Mouse (Mus musculus) E14TG2a.4 (cell line): ENCODE results near the gene Serf2.

Source experiments
- H3K27me3 ChIP-seq: 2 replicates; pipeline ENCODE4 v1.6.1; 2014; ENCODE audit warnings: low read length, control low read depth; ENCODE audit not compliant: insufficient read depth
- H3K36me3 ChIP-seq: 2 replicates; pipeline ENCODE4 v1.6.1; 2014; ENCODE audit warnings: low read length, control low read depth; ENCODE audit not compliant: insufficient read depth
- H3K4me1 ChIP-seq: replicated peaks from 2 replicates; pipeline ENCODE4 v1.6.1; 2014; ENCODE audit warnings: low read depth, low read length, control low read depth
- H3K4me3 ChIP-seq: replicated peaks from 2 replicates; pipeline ENCODE4 v1.5.1; 2014; ENCODE audit warnings: mild to moderate bottlenecking, low read length
- H3K9me3 ChIP-seq: 2 replicates; pipeline ENCODE4 v1.6.1; 2014; ENCODE audit warnings: low read length, control low read depth
- CTCF ChIP-seq: conservative IDR thresholded peaks from 2 replicates; pipeline ENCODE4 v1.5.1; 2014; ENCODE audit warnings: low read length
- NANOG ChIP-seq: IDR thresholded peaks from 2 replicates; pipeline ENCODE4 v1.6.1; 2014; ENCODE audit warnings: borderline replicate concordance, low read length, mixed read lengths
- POU5F1 ChIP-seq: IDR thresholded peaks from 2 replicates; pipeline ENCODE4 v1.6.1; 2014; ENCODE audit warnings: low read length, borderline replicate concordance

Serf2 gene

GRCm38 (mm10) chr2:121443068-121443349 lies 6.0 kb upstream of the Serf2 start:
- Histone ChIP-seq H3K4me1 (peaks cover 55% of the 10 kb centered on the region), H3K27me3 (peaks cover 4% of the 10 kb centered on the region; the same call in 1 of the 2 replicates), H3K9me3 (no peaks in the 10 kb centered on the region), H3K4me3 (peak overlapping the region; percentile 83), H3K36me3 (peaks cover 32% of the 10 kb centered on the region)
- TF ChIP-seq POU5F1, result no peak
- TF ChIP-seq CTCF, result no peak

DNA sequence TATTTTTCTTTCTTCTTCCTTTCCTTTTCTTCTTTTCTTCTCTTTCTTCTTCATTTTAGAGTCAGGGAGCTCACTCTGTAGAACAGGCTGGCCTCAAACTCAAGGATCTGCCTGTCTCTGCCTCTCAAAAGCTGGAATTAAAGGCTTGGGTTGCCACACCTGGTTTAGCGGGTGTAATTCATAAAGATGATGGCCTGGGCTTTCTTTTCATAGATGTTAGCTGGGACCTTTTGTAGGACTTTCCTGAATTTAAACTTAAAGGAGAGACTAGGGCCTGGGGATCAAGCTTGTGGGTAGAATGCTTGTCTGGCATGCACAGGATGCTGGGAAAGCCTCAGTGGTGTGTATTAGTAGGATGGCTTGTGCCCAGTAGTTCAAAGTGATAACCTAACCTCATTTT lies 4.8 kb upstream of the Serf2 start, which contains the start of gene Ell3:
Ell3 (minus strand) TSS at position 101 of the 400 bp plus-strand sequence.
- no peak for TF ChIP-seq CTCF
- TF ChIP-seq POU5F1, result no peak
- no peak for TF ChIP-seq NANOG
- no peaks in the 10 kb centered on the region for H3K9me3 ChIP-seq
- peak within 1 kb of the TSS; percentile 83 for H3K4me3 ChIP-seq
- peaks cover 62% of the 10 kb centered on the region for H3K4me1 ChIP-seq
- H3K27me3 ChIP-seq, result peaks cover 4% of the 10 kb centered on the region; the same call in 1 of the 2 replicates
- H3K36me3 ChIP-seq, result peaks cover 20% of the 10 kb centered on the region

DNA sequence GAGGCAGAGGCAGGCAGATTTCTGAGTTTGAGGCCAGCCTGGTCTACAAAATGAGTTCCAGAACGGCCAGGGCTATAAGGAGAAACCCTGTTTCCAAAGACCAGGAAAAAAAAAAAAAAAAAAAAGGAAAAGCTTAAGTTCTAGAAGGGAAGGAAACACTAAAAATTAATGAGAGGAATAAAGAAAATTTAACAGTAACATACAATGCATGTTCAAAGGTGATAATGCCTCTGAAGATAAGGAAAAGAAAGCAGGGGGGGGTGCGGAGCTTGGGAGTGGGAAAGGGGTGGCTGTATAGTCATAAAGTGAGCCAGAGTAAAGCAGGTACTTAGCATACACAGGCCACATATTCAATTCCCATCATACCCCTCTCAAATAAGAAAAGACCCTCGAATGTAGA lies 3.9 kb upstream of the Serf2 start:
- Histone ChIP-seq H3K9me3 (no peaks in the 10 kb centered on the region), H3K27me3 (peaks cover 4% of the 10 kb centered on the region; the same call in 1 of the 2 replicates), H3K4me3 (no peak overlapping the region), H3K36me3 (peaks cover 11% of the 10 kb centered on the region), H3K4me1 (peaks cover 62% of the 10 kb centered on the region)
- TF ChIP-seq POU5F1 (no peak), NANOG (no peak), CTCF (no peak)

GRCm38 (mm10) chr2:121446506-121446905 lies 2.5 kb upstream of the Serf2 start:
- Histone ChIP-seq H3K36me3 (peaks cover 13% of the 10 kb centered on the region), H3K4me1 (peaks cover 70% of the 10 kb centered on the region), H3K4me3 (no peak overlapping the region), H3K27me3 (no peaks in the 10 kb centered on the region), H3K9me3 (no peaks in the 10 kb centered on the region)
- TF ChIP-seq POU5F1 (no peak), CTCF (no peak), NANOG (no peak)

- H3K9me3 ChIP-seq, result no peaks in the 10 kb centered on the region
- no peaks in the 10 kb centered on the region for H3K27me3 ChIP-seq
- peaks cover 17% of the 10 kb centered on the region for H3K36me3 ChIP-seq
- TF ChIP-seq POU5F1 (no peak), NANOG (no peak), CTCF (no peak)
- peaks cover 68% of the 10 kb centered on the region for H3K4me1 ChIP-seq
- no peak overlapping the region for H3K4me3 ChIP-seq
Measured at GRCm38 (mm10) chr2:121447006-121447405, 2.0 kb upstream of the Serf2 start.

DNA sequence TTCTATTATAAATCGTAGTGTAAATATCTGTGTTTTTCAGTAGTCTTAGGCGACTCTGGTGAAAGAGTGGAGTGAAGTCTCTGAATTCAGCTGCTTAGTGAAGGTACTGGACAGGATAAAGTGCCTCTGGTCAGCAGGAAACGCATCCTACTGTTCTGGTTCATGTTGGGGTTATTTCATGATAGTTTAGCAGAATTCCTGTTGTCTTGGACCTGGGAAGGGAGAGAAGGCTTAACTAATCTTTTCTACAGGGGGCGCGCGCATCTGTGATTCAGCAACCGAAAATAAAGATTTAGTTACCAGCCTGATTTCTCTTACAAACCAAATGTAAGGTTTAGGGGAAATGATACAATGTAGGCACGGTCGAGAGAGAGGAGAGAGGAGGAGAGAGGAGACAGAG lies 859 bp upstream of the Serf2 start:
- Histone ChIP-seq H3K27me3 (no peaks in the 10 kb centered on the region), H3K9me3 (no peaks in the 10 kb centered on the region), H3K4me3 (peak overlapping the region; percentile 81), H3K4me1 (peaks cover 70% of the 10 kb centered on the region), H3K36me3 (peaks cover 29% of the 10 kb centered on the region)
- TF ChIP-seq NANOG (no peak), CTCF (no peak), POU5F1 (no peak)

DNA sequence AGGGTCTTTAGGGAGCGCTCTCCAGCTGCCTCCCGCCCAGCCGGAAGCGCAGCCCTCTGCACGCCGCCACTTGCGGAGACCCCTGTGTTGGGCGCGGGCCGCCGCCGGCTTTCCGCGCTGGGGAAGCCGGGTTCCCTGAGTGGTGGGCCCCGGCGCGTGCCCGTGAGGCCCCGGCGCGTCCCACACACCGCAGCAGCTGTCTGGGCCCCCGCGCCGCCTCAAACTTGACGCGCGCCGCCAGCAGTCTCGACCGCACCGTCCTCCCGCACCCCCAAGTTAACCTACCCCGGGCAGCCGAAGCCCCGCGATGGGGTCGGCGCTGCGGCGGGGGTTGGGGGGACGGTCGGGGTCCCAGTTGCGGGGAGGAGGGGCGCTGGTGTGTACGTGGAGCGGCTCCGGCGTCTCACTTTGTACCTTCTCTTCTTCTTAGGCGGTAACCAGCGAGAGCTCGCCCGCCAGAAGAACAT lies 583 bp downstream of the Serf2 start:
- Histone ChIP-seq H3K4me1 (peaks cover 71% of the 10 kb centered on the region), H3K27me3 (no peaks in the 10 kb centered on the region), H3K4me3 (peak overlapping the region; percentile 99), H3K36me3 (peaks cover 43% of the 10 kb centered on the region), H3K9me3 (no peaks in the 10 kb centered on the region)
- TF ChIP-seq NANOG (no peak), POU5F1 (no peak), CTCF (no peak)

DNA sequence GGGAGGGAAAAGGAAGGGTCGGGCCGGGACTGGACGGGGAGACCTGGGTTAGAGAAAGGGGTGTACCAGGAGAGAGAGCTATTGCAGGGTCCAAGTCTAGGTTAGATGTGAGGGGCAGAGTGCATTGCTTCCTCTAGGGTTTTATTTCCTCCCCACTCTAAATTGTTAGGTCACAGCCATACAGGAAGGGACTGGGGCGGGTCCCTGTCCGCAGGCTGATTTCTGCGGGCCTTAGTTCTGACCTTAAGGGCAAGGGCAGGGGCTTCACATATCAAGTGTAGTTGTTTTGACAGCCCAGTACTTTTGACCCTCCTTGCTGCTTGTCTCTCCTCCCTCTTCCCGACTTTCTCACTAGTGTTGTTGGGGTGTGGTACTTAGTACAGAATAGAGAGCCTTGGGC lies 1.1 kb downstream of the Serf2 start:
- no peak for TF ChIP-seq CTCF
- Histone ChIP-seq H3K36me3 (peaks cover 48% of the 10 kb centered on the region), H3K4me1 (peaks cover 67% of the 10 kb centered on the region), H3K9me3 (no peaks in the 10 kb centered on the region), H3K27me3 (no peaks in the 10 kb centered on the region), H3K4me3 (peak overlapping the region; percentile 99)

DNA sequence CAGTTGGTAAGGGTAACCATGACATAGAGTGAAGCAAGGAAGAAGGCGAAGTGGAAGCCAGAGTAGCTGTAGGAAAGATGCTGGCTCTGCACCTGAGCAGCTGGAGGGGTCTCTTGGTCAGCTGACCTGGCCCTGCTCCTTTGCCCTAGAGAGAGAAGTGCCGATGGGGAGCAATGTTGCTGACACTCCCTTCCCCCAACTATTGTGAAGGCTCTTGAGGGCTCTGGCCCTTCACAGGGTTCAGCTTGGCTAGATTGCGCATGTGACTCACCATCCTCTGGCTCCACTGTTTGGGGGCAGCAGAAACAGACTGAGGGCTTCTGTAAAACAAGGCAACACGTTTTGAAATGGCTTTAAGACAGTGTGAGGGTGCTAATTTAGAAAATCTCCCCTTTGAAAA lies 3.4 kb downstream of the Serf2 start:
- Histone ChIP-seq H3K27me3 (no peaks in the 10 kb centered on the region), H3K9me3 (no peaks in the 10 kb centered on the region), H3K4me3 (no peak overlapping the region; the same call in 1 of the 2 replicates), H3K36me3 (peaks cover 59% of the 10 kb centered on the region), H3K4me1 (peaks cover 68% of the 10 kb centered on the region)
- TF ChIP-seq NANOG (no peak), POU5F1 (no peak), CTCF (no peak)

- H3K4me3 ChIP-seq, result no peak within 1 kb of the TSS; the same call in 1 of the 2 replicates
- TF ChIP-seq NANOG (no peak), CTCF (no peak), POU5F1 (no peak)
- H3K36me3 ChIP-seq, result peaks cover 61% of the 10 kb centered on the region
- H3K4me1 ChIP-seq, result peaks cover 66% of the 10 kb centered on the region
- H3K9me3 ChIP-seq, result no peaks in the 10 kb centered on the region
- no peaks in the 10 kb centered on the region for H3K27me3 ChIP-seq
Measured at GRCm38 (mm10) chr2:121452990-121453389, 4.0 kb downstream of the Serf2 start, which contains the start of gene Hypk. Gene Hypk, plus strand, starts transcription at chr2:121453290.
